ENCODE assay signal across 8 mouse cellular contexts in genomic region chr2:169723645-169724462, GRCm38 (mm10).
DNase-seq lines count a peak whose midpoint lies in the region; ATAC-seq and TF ChIP-seq lines count a peak whose summit lies in the region.

No protein-coding gene starts in this region.

- H3K27me3 ChIP-seq in forebrain, embryonic 15.5 days = no peaks in the 10 kb centered on the region
- H3K27me3 ChIP-seq in hindbrain, embryonic 15.5 days = no peaks in the 10 kb centered on the region
- H3K27me3 ChIP-seq in liver, embryonic 11.5 days (replicated peaks; ENCODE audit: control insufficient read depth, insufficient read depth, low read length) = no peaks in the 10 kb centered on the region
- H3K27me3 ChIP-seq in neural tube, embryonic 12.5 days (replicated peaks) = no peaks in the 10 kb centered on the region

- H3K27ac ChIP-seq in cortical plate, adult 2 months (ENCODE audit: insufficient read depth, low read length) = 0 out of 2 replicates have a peak overlapping the region, but pooled peaks have one; percentile 1
- peak overlapping the region; percentile 60 for H3K27ac ChIP-seq in forebrain, embryonic 15.5 days (replicated peaks)
- peak overlapping the region; percentile 56 for H3K27ac ChIP-seq in hindbrain, embryonic 15.5 days (replicated peaks)
- H3K27ac ChIP-seq in liver, embryonic 11.5 days (ENCODE audit: low read depth, low read length) = peak overlapping the region; percentile 64; the same call in 1 of the 2 replicates
- 0 out of 2 replicates have a peak overlapping the region, but pooled peaks have one; percentile 32 for H3K27ac ChIP-seq in neural tube, embryonic 12.5 days

- WGBS in forebrain, embryonic 15.5 days = 31% methylated on average over 24 of the region's 24 CpGs
- 49% methylated on average over 24 of the region's 24 CpGs for WGBS in hindbrain, embryonic 15.5 days
- WGBS in liver, embryonic 11.5 days = 43% methylated on average over 24 of the region's 24 CpGs
- 62% methylated on average over 24 of the region's 24 CpGs for WGBS in neural tube, embryonic 12.5 days

- no peak for DNase-seq in liver, embryonic 11.5 days (ENCODE audit: low spot score)
- no peak for DNase-seq in left cerebral cortex, adult 9 months (ENCODE audit: low spot score in 2 of 2)
- DNase-seq in spleen, postnatal 14 days (ENCODE audit: low spot score in 2 of 2) = no peak
- DNase-seq in layer of hippocampus, adult 9-10 months (ENCODE audit: low spot score) = no peak

- 0 out of 2 replicates have a peak overlapping the region, but pooled peaks have one; percentile 4 for H3K4me2 ChIP-seq in forebrain, embryonic 15.5 days (replicated peaks)
- H3K4me2 ChIP-seq in hindbrain, embryonic 15.5 days = peak overlapping the region; percentile 8; the same call in 1 of the 2 replicates
- peak overlapping the region; percentile 4; the same call in 1 of the 2 replicates for H3K4me2 ChIP-seq in liver, embryonic 11.5 days
- H3K4me2 ChIP-seq in neural tube, embryonic 12.5 days (replicated peaks) = 0 out of 2 replicates have a peak overlapping the region, but pooled peaks have one; percentile 4

- H3K9me3 ChIP-seq in forebrain, embryonic 15.5 days = no peaks in the 10 kb centered on the region
- H3K9me3 ChIP-seq in hindbrain, embryonic 15.5 days = no peaks in the 10 kb centered on the region
- H3K9me3 ChIP-seq in liver, embryonic 11.5 days (ENCODE audit: control insufficient read depth, low read length) = no peaks in the 10 kb centered on the region
- no peaks in the 10 kb centered on the region for H3K9me3 ChIP-seq in neural tube, embryonic 12.5 days

- H3K4me1 ChIP-seq in cortical plate, adult 2 months (ENCODE audit: control insufficient read depth, insufficient read depth, low read length) = no peaks in the 10 kb centered on the region
- peaks cover 29% of the 10 kb centered on the region for H3K4me1 ChIP-seq in forebrain, embryonic 15.5 days
- H3K4me1 ChIP-seq in hindbrain, embryonic 15.5 days (replicated peaks) = peaks cover 31% of the 10 kb centered on the region
- H3K4me1 ChIP-seq in liver, embryonic 11.5 days (replicated peaks; ENCODE audit: control insufficient read depth, insufficient read depth, low read length) = peaks cover 2% of the 10 kb centered on the region
- H3K4me1 ChIP-seq in neural tube, embryonic 12.5 days = peaks cover 28% of the 10 kb centered on the region

- H3K9ac ChIP-seq in forebrain, embryonic 15.5 days (replicated peaks) = no peak overlapping the region
- no peak overlapping the region for H3K9ac ChIP-seq in hindbrain, embryonic 15.5 days
- H3K9ac ChIP-seq in liver, embryonic 11.5 days (ENCODE audit: low read depth, low read length) = no peak overlapping the region
- no peak overlapping the region for H3K9ac ChIP-seq in neural tube, embryonic 12.5 days

- no peaks in the 10 kb centered on the region for H3K36me3 ChIP-seq in forebrain, embryonic 15.5 days
- no peaks in the 10 kb centered on the region for H3K36me3 ChIP-seq in hindbrain, embryonic 15.5 days
- no peaks in the 10 kb centered on the region for H3K36me3 ChIP-seq in liver, embryonic 11.5 days (ENCODE audit: control insufficient read depth, insufficient read depth, low read length)
- no peaks in the 10 kb centered on the region for H3K36me3 ChIP-seq in neural tube, embryonic 12.5 days

- TF ChIP-seq POLR2A in cortical plate, adult 2 months (IDR thresholded peaks at IDR 0.05; ENCODE audit: extremely low read depth, insufficient read depth, low read length) = no peak

- TF ChIP-seq CTCF in cortical plate, adult 2 months (IDR thresholded peaks at IDR 0.05; ENCODE audit: extremely low read depth, insufficient read depth, low read length) = no peak

- H3K4me3 ChIP-seq in cortical plate, adult 2 months (ENCODE audit: insufficient read depth, low read length) = no peak overlapping the region
- no peak overlapping the region for H3K4me3 ChIP-seq in forebrain, embryonic 15.5 days
- H3K4me3 ChIP-seq in hindbrain, embryonic 15.5 days = no peak overlapping the region
- H3K4me3 ChIP-seq in liver, embryonic 11.5 days (ENCODE audit: low read depth, low read length) = no peak overlapping the region
- H3K4me3 ChIP-seq in neural tube, embryonic 12.5 days = no peak overlapping the region

- peak; percentile 55; the same call in 1 of the 2 replicates for ATAC-seq in forebrain, embryonic 15.5 days (replicated peaks)
- ATAC-seq in hindbrain, embryonic 15.5 days (ENCODE audit: low FRiP score, low read depth) = no peak
- ATAC-seq in liver, embryonic 11.5 days (replicated peaks; ENCODE audit: low FRiP score) = no peak
- no peak for ATAC-seq in neural tube, embryonic 12.5 days (ENCODE audit: low FRiP score, low read depth)

Comparison
In these comparisons a context has a peak if more than half of its experiments do, and no peak if none do; other contexts are left out.
1. H3K27ac ChIP-seq: peak in every context shown above with its lines; median percentile 64 in liver, embryonic 11.5 days; 60 in forebrain, embryonic 15.5 days; 56 in hindbrain, embryonic 15.5 days; 32 in neural tube, embryonic 12.5 days; 1 in cortical plate, adult 2 months.